Mouse (Mus musculus) lung, adult 2 months (tissue): Measurements from ENCODE around the gene Noto. TPM values are rescaled to one million over a fixed set of nuclear protein-coding genes. Genes with fewer than 3 reads are reported as not detected.

Source experiments
- DNase-seq: peaks from one replicate; pipeline ENCODE4 v3.0.0; 2022
- H3K4me1 ChIP-seq: fragments of 200-500 bp; 2 replicates; pipeline ENCODE4 v1.6.1; 2011; ENCODE audit warnings: low read length; ENCODE audit not compliant: control insufficient read depth, insufficient read depth
- H3K4me3 ChIP-seq: fragments of 200-500 bp; replicated peaks from 2 replicates; pipeline ENCODE3; 2011; ENCODE audit warnings: low read depth, mild to moderate bottlenecking, control low read depth, low read length; ENCODE audit errors: extremely low read depth
- CTCF ChIP-seq: fragments of 200-500 bp; IDR thresholded peaks from 2 replicates; pipeline ENCODE4 v1.5.1; 2011; ENCODE audit warnings: mild to moderate bottlenecking, low read length, control low read depth; ENCODE audit not compliant: insufficient read depth
- POLR2A ChIP-seq: fragments of 200-500 bp; IDR thresholded peaks from 2 replicates; pipeline ENCODE4 v1.6.1; 2011; ENCODE audit warnings: low read depth, mild to moderate bottlenecking, control low read depth, low read length, borderline replicate concordance; ENCODE audit errors: extremely low read depth
- WGBS: fragments of 180-500 bp; shearing (Covaris S2); methylation state at CpG from one replicate; pipeline ENCODE4 v1.1.7; 2018; 5-methylcytosine and 5-hydroxymethylcytosine counted together
- polyA plus RNA-seq: library from polyadenylated mRNA; depleted of rRNA; stranded (reverse); fragments of >200 nt; gene quantifications from 2 replicates; pipeline ENCODE4 v1.2.3, GENCODE M21; 2012; rRNA removed

The Noto gene
- polyA plus RNA-seq: 0.16 TPM in 1 of 2 replicates, not detected in the other

GRCm38 (mm10) chr6:85423836-85424379 is at the start of gene Noto:
Gene Noto (plus strand): TSS chr6:85423886.
- 22% methylated on average over 28 of the region's 28 CpGs for WGBS
- Histone ChIP-seq H3K4me3 (no peak within 1 kb of the TSS), H3K4me1 (peaks cover 3% of the 10 kb centered on the region; the same call in 1 of the 2 replicates)
- DNase-seq: no peak
- TF ChIP-seq POLR2A (no peak), CTCF (no peak)

- H3K4me3 ChIP-seq: peak within 1 kb of the TSS; percentile 99
- DNase-seq: no peak
- peaks cover 10% of the 10 kb centered on the region; the same call in 1 of the 2 replicates for H3K4me1 ChIP-seq
- TF ChIP-seq CTCF (no peak), POLR2A (no peak)
- 1% methylated on average over 80 of the region's 80 CpGs for WGBS
These were observed 49.5 kb upstream of the Noto start, which contains the start of gene Rab11fip5 for GRCm38 (mm10) chr6:85373951-85374733. Gene Rab11fip5 (minus strand): TSS chr6:85374634.

- Histone ChIP-seq H3K4me1 (peaks cover 5% of the 10 kb centered on the region; the same call in 1 of the 2 replicates), H3K4me3 (peak overlapping the region; percentile 99)
- TF ChIP-seq CTCF (no peak), POLR2A (no peak)
- peak; percentile 95 for DNase-seq
- WGBS: under 1% methylated on average over 19 of the region's 19 CpGs
These were observed 49.0 kb upstream of the Noto start for GRCm38 (mm10) chr6:85374734-85375114.

- Histone ChIP-seq H3K4me3 (no peak overlapping the region), H3K4me1 (peaks cover 5% of the 10 kb centered on the region; the same call in 1 of the 2 replicates)
- WGBS: 69% methylated on average over 4 of the region's 4 CpGs
- no peak for DNase-seq
- no peak for TF ChIP-seq POLR2A
- no peak for TF ChIP-seq CTCF
These were observed 46.5 kb upstream of the Noto start for GRCm38 (mm10) chr6:85377066-85377734.

- peaks cover 5% of the 10 kb centered on the region; the same call in 1 of the 2 replicates for H3K4me1 ChIP-seq
- no peak for TF ChIP-seq POLR2A
- TF ChIP-seq CTCF: no peak
These were observed 45.8 kb upstream of the Noto start for GRCm38 (mm10) chr6:85377876-85378275.

GRCm38 (mm10) chr6:85378629-85379028 is 45.1 kb upstream of the Noto start:
- DNase-seq: no peak
- peaks cover 2% of the 10 kb centered on the region; the same call in 1 of the 2 replicates for H3K4me1 ChIP-seq
- no peak overlapping the region for H3K4me3 ChIP-seq
- 61% methylated on average over 8 of the region's 8 CpGs for WGBS
- TF ChIP-seq POLR2A (no peak), CTCF (no peak)

More at GRCm38 (mm10) chr6:85377876-85378275, 45.8 kb upstream of the Noto start:
- DNase-seq: no peak
- H3K4me3 ChIP-seq: no peak overlapping the region
- WGBS: 71% methylated on average over 5 of the region's 5 CpGs

- H3K4me1 ChIP-seq: no peaks in the 10 kb centered on the region; the same call in 1 of the 2 replicates
- H3K4me3 ChIP-seq: no peak overlapping the region
- TF ChIP-seq CTCF (peak; percentile 70), POLR2A (no peak)
- peak; percentile 68 for DNase-seq
- WGBS: 22% methylated on average over 10 of the region's 10 CpGs
These were observed 43.3 kb upstream of the Noto start for GRCm38 (mm10) chr6:85380201-85380900.

GRCm38 (mm10) chr6:85380901-85381647 is 42.6 kb upstream of the Noto start:
- Histone ChIP-seq H3K4me3 (no peak overlapping the region), H3K4me1 (no peaks in the 10 kb centered on the region; the same call in 1 of the 2 replicates)
- DNase-seq: no peak
- WGBS: 40% methylated on average over 17 of the region's 17 CpGs
- no peak for TF ChIP-seq POLR2A
